Mouse (Mus musculus) bone marrow macrophage, adult 2 months (primary cell): ENCODE measurements around the gene Alg9. TPM values are rescaled to one million over a fixed set of nuclear protein-coding genes. Genes with fewer than 3 reads are reported as not detected.

Source experiments
- H3K27ac ChIP-seq: 2 replicates; pipeline ENCODE4 v1.5.1; 2012; ENCODE audit warnings: low read depth, low read length; ENCODE audit not compliant: insufficient read depth
- H3K4me1 ChIP-seq: 2 replicates; pipeline ENCODE4 v1.6.1; 2012; ENCODE audit warnings: low read length; ENCODE audit not compliant: control insufficient read depth, insufficient read depth
- H3K4me3 ChIP-seq: 2 replicates; pipeline ENCODE4 v1.5.1; 2012; ENCODE audit warnings: mild to moderate bottlenecking, low read length, moderate library complexity; ENCODE audit not compliant: insufficient read depth
- CTCF ChIP-seq: IDR thresholded peaks from 2 replicates; pipeline ENCODE4 v1.5.1; 2012; ENCODE audit warnings: low read depth, mild to moderate bottlenecking, low read length, moderate library complexity
- POLR2A ChIP-seq: IDR thresholded peaks from 2 replicates; pipeline ENCODE4 v1.6.1; 2012; ENCODE audit warnings: mild to moderate bottlenecking, low read depth, low read length, borderline replicate concordance
- polyA plus RNA-seq: library from polyadenylated mRNA; stranded (reverse); fragments of >200 nt; gene quantifications from 2 replicates; pipeline ENCODE4 v1.2.4, GENCODE M21; 2012; ENCODE audit not compliant: missing spikeins, insufficient read depth, insufficient read length

Gene Alg9
- 17.7 and 20.0 TPM in 2 replicates for polyA plus RNA-seq

DNA sequence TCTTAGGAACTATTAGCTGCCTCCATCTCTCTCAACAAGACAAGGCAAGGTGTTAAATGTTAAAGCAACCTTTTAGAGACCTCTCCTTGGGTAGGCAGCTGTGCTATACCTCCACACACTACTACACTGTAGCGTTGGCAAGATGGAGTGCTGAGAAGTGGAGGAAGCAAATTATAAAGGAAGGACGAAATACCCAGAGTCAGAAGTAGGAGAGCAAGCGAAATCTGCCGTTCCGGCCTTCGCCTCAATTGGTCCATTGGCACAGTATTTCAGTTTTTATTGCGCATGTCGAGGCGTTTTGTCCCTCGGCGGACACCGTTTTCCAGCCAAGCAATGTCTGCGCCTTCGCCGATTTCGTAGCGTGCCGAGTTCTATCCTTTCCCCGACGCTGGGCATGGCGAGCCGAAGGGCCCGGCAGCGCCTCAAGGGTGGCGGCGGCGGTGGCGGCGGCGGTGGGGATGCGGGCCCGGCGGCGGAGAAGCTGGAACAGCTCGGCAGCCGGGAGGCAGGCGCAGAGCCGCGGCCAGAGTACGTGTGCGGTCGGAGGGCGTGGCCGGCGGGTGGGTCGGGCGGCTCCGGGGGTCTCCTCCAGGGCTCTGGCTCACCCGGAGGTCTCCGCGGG, at the start of gene Alg9, which contains the start of gene 1110032A03Rik:
Gene Alg9, plus strand, starts transcription at position 29 of the 622 bp plus-strand sequence.
Gene 1110032A03Rik, minus strand, starts transcription at position 530 of the 622 bp plus-strand sequence.
- no peak for TF ChIP-seq POLR2A
- TF ChIP-seq CTCF, result no peak
- Histone ChIP-seq H3K27ac (peak within 1 kb of the TSS; percentile 86), H3K4me3 (peak within 1 kb of the TSS; percentile 67), H3K4me1 (peaks cover 15% of the 10 kb centered on the region)

DNA sequence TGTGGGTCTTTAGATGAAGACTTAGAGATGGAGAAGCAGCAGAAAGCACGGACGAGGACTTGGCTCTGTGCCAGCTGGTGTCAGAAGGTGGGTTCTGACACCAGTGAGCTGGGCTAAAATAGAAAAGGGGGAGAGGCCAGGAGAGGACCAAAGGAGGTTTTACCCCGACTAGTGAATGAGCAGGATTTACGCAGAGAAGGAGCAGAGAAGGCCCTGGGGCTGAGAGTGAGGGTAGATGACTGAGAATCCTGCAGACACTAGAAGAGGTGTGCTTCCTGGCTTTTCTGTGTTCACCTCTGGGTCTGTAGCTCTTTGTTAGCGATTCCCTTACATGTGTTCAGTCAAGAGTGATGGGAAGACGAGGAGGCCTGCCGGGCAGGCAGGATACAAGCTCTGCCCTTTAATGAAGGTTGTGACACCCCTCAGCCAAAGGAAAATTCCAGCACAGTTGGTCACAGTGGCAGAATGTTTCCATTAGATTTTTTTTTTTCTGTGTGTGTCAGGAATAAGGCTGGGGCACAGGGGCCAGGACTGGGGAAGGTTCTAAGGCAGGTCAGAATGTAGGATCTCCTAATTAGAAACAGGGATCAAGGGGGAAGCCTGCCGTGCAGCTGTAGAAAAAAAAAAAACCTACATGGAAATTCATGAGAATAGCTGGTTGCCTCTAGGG, 48.8 kb upstream of the Alg9 start:
- no peak overlapping the region for H3K27ac ChIP-seq
- TF ChIP-seq POLR2A (no peak), CTCF (no peak)

DNA sequence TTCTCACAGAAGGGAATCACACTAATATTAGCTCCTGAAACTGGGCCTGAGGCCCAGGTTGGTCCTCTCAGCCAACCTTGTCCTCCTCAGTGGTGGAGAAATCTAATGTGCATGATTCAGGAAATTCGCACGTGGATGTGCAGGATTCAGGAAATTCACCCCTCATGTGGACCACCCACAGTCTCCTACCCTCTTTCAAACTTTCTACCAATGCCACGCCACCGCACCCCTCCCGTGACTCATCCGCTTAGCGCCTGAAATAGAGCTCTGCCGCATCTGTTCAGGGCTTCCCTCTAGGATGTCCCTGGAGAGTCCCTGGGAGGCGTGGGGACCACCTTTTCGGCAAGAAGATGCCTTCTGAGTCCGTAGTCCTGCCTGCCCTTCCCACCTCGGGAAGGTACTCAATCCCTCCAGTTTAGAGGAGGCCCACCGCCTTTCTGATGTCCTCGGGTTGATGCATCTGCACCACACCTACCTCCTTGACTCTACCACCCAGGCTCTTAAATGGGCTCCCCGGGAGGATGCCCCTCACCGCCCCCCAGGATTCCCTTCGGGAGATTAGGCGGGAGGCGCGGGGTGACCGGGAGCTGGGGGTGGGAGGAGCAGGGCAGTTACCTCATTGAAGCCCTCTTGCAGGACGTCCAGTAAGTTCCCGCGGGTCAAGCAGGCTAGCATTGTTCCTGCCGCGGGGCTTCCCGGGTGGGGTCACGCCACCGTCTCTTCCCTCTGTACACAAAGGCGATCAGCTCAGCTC, 47.5 kb upstream of the Alg9 start:
- TF ChIP-seq CTCF, result no peak
- no peak for TF ChIP-seq POLR2A
- H3K4me3 ChIP-seq, result peak overlapping the region; percentile 67

More for the DNA sequence above, 48.8 kb upstream of the Alg9 start:
- H3K4me3 ChIP-seq, result no peak overlapping the region
- H3K4me1 ChIP-seq, result peaks cover 3% of the 10 kb centered on the region

DNA sequence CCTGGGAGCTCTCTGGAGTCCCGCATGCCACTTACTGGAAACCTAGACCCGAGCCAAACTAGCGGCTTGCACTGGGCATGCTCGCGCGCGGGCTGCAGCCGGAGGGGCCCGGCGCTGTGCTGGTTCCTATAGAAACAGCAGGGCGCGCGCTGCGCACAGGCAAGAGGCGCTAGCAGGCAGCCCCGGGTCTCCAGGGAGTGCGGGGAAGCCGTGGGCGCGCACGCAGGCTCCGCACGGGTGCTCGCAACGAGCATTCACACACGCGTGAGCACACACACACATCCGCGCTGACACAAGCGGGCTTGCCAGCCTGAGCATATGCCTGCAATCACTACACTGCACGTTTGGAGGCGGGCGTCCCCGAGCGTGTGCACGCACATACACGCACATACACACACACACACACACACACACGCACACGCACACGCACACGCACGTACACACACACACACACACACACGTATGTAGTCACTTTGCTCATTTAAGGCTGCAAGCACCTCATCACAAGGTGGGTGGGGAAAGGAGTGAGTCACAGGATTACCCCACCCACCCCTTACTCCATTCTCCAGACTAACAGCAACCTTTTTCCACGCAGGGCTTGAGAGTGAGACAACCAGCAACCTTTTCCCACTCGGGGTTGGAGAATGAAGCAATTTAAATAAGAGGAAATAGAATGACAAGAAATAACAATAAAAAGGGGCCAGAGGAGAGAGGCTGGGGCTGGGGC, 46.7 kb upstream of the Alg9 start:
- peaks cover 3% of the 10 kb centered on the region for H3K4me1 ChIP-seq
- no peak overlapping the region for H3K27ac ChIP-seq
- H3K4me3 ChIP-seq, result peak overlapping the region; percentile 67
- TF ChIP-seq POLR2A, result no peak
- no peak for TF ChIP-seq CTCF

More for the DNA sequence above, 47.5 kb upstream of the Alg9 start:
- H3K4me1 ChIP-seq, result peaks cover 3% of the 10 kb centered on the region
- no peak overlapping the region for H3K27ac ChIP-seq

DNA sequence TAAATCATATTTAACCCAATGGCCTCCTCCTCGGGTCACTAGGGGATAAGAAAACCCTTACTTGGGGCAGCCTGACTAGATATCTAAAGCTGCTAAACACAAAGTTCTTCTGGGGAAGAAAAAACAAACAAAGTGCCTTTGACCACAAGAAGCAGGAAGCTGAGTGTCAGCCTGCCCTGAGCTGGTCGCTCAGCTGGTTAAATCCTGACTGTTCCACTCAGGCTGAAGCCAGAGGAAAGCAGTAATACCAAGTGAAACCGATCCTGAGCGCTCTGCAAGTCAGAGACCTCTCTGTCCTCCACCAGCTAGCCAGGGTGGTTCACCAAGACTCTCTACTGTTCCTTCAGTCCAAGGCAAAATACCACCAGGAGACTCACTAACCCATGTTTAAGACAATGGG, 45.2 kb upstream of the Alg9 start:
- H3K4me1 ChIP-seq, result peaks cover 3% of the 10 kb centered on the region
- TF ChIP-seq CTCF (no peak), POLR2A (no peak)
- H3K27ac ChIP-seq, result no peak overlapping the region
- no peak overlapping the region for H3K4me3 ChIP-seq

DNA sequence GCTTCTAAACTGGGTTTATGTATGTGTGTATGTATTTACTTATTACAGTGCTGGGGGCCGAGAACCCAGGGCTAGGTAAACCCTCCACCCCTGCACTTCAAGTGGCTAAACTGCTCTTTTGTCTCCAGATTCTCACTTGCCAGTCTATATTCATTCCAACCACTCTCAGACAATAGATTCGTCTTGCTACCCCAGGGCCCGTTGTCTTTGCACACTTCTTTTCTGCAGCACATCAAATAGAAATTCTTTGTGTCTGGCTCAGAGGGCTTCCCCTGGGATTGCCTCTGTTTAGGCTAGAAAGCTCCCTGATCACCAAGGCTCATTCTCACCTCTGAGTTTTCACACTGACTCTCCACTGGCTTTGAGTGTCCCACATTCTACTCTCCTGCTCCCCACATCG, 42.3 kb upstream of the Alg9 start:
- H3K4me3 ChIP-seq, result no peak overlapping the region
- TF ChIP-seq POLR2A, result no peak
- no peak for TF ChIP-seq CTCF
- H3K4me1 ChIP-seq, result peaks cover 3% of the 10 kb centered on the region
- H3K27ac ChIP-seq, result no peak overlapping the region

DNA sequence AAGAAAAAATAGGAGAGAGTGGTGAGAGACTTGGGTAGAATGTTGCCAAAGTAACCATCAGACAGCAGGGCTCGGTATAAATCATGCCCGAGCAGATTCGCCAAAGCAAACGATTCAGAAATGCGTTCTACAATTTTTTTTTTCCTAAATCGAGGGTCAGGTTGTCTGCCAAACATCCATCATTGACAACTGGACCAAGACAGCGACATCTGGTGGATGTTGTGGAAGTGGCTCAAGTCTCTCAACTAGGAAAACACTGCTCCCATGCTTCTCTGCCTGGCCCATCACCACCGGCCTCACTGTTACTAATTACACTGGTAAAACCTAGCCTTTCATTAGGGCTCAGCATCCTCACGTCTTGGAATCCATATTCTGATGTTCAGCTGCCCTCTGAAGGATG, 39.8 kb upstream of the Alg9 start:
- Histone ChIP-seq H3K27ac (no peak overlapping the region), H3K4me1 (0 out of 2 replicates have a peak, but pooled peaks cover 5% of the 10 kb centered on the region), H3K4me3 (no peak overlapping the region)
- TF ChIP-seq POLR2A (no peak), CTCF (no peak)

DNA sequence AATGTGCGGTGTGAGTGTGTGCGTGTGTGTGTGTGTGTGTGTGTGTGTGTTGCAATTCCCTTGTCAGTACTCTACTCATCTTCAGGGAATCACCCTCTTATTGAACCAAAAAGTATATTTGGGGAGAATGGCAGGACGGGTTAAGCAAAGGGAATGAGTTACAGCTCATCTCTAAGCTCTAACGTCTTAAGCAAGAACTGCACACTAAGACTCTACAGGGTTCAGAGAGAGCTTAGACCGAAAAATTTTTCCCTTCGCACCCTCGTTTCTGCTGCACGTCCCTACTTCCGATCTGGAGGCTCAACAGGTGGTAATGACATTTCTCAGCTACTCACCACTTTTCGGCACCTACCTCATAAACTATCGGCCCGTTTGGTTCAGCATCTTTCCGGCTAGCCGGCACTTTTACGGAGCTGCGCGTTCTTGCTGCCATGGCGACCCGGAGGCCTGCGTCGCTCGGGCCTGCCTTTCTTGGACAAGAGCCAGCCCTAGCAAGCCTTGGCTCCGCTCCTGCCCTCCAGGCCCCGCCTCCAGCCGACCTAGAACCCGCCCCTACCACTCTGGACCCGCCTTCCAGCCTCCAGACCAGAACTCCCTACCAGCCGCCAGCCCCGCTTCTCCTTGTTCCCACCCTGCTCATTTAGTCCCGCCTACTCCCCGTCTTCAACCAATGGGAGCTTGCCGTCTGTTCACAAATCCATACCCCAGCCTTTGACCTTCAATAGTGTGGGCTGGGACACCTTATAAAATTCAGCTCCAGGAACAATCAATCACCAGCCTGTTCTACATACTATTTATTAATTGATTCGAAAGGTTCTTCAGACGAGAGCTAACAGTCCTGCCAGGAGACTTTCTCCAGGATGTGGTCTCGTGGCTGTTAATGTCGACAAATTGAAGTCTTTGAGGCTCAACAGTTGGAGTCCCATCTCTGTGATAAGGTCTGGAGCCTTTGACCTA, 35.6 kb upstream of the Alg9 start, which contains the start of gene Dixdc1:
Gene Dixdc1, minus strand, starts transcription at position 604 of the 957 bp plus-strand sequence.
- Histone ChIP-seq H3K27ac (no peak within 1 kb of the TSS), H3K4me3 (peak within 1 kb of the TSS; percentile 23)
- no peak for TF ChIP-seq POLR2A
- TF ChIP-seq CTCF, result no peak

More for the DNA sequence above, 35.6 kb upstream of the Alg9 start, which contains the start of gene Dixdc1:
- 0 out of 2 replicates have a peak, but pooled peaks cover 5% of the 10 kb centered on the region for H3K4me1 ChIP-seq
